Mouse (Mus musculus) kidney, postnatal 10 days (tissue): ENCODE data around the gene Zfhx3.

Source experiments
- DNase-seq: peaks from one replicate; pipeline ENCODE4 v3.0.0; 2021; ENCODE audit warnings: mixed read lengths

Zfhx3 gene

DNA sequence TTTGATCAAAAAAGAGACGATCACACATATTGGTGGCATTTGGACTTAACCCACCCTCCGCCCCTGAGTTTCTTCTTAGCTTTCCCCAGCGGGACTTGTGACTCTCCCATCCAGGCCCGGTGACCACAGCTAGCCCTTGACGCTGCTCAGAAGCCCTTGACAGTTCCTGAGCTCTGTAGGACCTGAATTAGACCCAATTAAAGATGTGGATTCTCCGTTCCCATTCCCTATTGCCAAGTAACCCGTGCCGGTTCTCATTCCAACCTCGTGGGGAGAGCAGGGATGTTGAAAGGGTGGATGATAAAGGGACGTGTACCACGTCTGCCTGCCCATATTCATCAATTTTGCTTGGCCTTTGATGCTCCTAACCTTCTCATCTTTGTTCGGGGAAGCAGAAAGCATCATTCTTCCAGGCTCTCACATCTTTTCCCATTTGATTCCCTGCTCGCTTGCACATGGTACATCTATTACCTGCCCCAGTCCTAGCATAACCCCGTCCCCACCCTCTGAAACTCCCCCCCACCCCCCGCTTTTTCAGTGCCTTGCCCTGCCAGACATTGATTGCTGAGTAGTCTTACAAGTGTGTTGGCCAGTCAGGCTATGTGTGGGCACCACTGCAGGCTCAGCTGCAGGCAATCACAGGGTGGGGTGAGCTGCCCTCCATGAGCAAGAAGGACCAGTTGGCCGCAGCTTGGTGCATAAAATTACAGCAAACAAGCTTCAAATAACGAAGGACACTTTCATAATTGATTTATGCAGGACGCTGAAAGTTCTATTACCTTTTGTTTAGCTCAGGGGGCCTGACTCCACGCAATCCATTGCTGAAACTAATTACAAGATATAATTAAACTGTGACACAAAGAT lies 525.0 kb downstream of the Zfhx3 start:
- DNase-seq, result no peak

GRCm38 (mm10) chr8:108470269-108470668 lies 527.8 kb downstream of the Zfhx3 start:
- DNase-seq, result no peak

- DNase-seq, result peak; percentile 28
Observed at GRCm38 (mm10) chr8:108474556-108474955, 532.1 kb downstream of the Zfhx3 start.

- no peak for DNase-seq
Observed at GRCm38 (mm10) chr8:108478131-108478530, 535.7 kb downstream of the Zfhx3 start.

GRCm38 (mm10) chr8:108480141-108480540 lies 537.7 kb downstream of the Zfhx3 start:
- DNase-seq, result no peak

DNA sequence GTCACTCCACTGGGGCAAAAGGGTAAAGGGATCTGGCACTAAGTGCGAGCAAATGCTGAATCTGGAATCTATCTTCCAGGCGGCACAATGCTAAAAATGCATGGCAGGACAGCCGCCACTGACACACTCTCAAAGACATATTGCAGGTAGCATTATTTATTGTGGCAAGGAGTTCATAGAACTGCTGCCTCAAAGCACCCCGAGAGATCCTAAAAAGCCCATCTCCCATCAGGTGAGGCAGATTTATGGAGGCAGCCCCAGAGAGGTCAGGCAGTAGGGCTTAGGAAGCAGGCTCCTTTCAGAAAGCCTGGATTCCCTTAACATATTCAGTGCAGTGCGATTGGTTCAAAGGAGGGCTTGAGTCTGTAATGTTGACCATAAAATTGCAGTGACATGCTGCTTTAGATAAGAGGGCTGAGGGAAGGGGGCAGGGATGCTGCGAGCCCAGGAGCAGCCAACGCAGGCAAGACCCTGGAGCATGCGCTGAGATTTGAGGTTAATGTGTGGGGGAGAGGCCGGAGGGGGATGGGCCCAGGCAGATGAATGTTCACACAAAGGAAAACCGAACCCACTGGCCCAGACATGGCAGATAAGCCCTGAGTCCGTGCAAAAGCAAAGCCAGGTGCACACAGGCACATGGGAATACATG lies 538.8 kb downstream of the Zfhx3 start:
- DNase-seq, result no peak

- no peak for DNase-seq
Observed at GRCm38 (mm10) chr8:108496101-108496500, 553.7 kb downstream of the Zfhx3 start.

- DNase-seq, result no peak
Observed at GRCm38 (mm10) chr8:108506779-108507178, 564.3 kb downstream of the Zfhx3 start.

DNA sequence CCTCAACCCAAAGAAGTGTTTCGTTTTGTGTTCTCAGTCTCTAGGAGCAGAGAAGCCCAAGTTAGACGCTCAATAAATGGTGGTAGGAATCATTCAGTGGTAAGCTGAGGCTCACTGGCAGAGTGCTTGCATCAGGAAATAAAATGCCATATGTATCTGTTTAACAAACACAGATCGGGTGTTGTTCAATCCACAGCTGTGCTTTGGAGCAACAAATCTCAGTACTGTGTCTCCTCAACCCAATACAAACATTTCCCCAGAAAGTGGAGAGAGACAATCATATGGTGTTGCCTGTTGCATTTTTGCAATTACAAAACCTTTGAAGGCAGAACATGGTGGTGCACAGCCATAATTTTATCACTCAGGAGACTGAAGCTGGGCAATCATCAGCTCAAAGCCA lies 565.3 kb downstream of the Zfhx3 start:
- DNase-seq, result no peak

DNA sequence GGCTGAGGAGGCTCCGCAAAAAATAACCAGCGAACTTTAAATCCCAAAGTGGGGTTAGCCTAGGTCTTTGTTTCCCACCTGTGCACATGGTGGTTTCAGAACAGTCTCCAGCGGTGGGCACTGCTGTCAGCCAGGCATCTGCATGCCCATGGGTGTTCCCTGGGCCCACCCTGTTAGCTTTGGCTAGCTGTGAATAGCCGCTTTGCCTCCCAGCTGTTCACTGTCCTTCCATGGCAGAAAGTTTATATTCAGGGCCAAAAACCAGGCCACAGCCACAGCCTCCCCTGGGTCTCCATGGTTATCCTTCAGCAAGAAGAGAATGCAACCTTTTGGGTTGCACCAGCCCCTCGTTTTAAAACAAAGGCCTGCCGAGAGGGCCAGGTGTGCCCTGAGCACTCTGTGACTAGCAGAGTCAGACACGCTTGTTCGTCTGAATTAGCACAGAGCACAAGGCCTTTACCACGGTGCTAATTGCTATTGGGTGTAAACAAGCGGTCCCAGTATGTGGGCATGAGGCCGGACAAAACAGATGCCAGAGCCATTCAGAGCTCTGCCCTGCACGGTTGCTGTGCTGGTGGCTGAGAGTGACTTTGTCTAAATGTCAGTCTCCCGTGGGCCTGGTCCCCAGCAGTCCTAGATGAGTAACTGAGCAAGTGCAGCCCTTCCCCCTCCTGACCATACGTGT lies 568.3 kb downstream of the Zfhx3 start:
- no peak for DNase-seq

DNA sequence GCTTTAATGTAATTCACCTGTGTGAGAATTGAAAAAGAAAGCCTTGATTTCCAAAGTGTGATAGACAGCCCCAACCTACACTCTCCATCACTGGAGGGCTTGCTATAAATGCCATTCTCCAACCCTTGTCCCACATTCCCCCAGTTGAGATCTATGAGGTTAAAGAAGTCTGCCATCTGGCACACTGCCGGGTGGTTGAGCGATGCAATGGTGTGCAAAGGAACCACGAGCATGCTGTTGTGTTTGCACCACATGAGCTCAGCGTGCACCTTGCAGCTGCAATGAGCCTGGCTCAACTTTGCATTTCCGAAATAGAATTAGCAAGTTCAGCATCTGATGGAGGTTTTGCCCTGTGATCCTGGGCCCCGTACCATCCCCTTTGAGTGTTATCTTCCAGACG lies 575.7 kb downstream of the Zfhx3 start:
- no peak for DNase-seq

DNA sequence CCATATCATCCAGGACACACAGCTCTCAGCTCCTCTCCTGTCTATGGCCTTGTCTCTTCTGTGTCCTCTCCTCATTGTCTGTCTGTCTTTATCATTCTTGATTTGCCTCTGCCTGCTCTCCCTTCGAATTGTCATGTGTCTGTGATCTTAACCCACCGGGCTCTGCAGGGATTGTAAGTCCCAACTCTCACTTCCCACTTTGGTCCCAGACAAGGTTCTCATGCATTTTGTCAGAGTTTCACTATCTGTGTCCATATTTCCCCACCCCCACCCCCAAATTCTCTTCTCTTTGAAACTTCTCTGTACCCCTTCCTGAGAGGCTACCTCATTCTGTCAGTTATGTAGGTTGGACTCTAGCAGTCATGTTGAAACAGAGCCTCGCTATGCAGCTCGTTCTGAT lies 579.6 kb downstream of the Zfhx3 start:
- no peak for DNase-seq

DNA sequence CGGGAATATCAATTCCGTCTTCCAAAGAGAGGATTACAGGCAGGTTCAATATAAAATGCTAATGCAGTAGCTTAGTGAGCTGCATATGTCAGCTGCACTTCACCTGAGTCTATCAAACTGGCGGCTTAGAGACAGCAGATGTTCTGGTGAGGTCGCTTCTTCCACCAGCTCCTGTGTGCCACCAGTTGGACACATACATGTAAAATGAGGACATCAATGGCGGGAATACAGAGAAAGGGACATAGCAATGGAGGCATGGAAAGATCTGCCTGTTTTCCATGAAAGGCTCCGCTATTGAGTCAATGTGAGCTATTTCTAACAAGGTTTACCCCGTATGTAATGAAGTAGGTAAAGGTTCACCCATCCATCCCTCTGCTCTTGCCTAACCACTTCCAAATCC lies 587.0 kb downstream of the Zfhx3 start:
- DNase-seq, result no peak

DNA sequence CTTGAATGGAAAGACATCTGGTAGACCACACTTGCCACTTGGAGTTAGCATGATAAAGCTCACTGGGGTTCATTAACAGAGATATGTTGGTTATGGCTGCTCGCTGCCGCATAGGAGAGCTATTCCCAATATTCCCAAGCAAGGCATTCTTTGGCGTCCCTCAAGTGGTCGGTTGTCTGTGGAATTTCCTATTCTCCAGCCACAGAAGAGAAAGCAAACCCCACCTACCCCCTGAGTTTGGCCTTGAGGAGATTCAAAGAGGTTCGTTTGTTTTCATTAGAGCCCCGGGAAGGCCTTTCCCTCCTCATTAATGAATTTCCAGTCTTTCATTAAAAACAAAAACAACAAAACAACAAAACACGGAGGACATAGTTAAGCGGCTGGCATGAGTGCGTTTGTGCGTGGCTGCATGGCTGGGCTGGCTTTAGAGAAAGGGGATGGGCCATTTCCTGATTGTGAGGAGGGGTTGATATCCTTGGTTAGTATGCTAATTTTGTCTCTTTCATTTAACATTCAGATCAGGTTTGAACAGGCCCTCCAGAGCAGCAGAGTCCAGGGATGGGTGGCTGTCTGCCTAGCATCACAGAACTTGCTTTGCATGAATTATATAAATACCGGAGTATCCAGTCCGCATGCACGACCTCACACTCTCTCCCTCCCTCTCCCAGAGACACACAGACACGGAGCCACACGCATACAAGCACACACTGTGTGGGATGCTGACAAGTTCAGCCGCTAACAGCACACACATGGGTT lies 592.9 kb downstream of the Zfhx3 start:
- DNase-seq, result no peak

- DNase-seq, result no peak
Observed at GRCm38 (mm10) chr8:108536186-108536585, 593.7 kb downstream of the Zfhx3 start.

DNA sequence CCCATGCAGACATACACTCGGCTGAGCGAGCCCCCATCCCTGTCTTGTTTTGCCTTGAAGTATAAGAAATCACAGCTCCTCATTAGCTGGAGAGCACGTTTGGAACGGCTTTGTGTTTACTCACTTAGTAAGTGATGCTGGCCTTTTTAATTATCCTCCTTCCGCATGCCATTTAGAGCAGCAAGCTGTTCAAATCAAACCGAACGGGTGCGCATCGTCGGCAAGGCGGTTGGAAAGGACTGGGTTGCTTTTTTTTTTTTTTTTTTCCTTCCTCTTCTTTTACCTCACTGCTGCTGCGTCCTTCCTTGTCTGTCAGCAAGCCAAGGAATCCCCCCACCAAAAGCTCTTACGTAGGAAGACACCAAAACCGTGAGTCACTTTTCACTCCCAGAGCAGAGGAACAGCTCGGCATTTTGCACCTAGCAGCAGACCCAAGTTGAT lies 594.5 kb downstream of the Zfhx3 start:
- no peak for DNase-seq

DNA sequence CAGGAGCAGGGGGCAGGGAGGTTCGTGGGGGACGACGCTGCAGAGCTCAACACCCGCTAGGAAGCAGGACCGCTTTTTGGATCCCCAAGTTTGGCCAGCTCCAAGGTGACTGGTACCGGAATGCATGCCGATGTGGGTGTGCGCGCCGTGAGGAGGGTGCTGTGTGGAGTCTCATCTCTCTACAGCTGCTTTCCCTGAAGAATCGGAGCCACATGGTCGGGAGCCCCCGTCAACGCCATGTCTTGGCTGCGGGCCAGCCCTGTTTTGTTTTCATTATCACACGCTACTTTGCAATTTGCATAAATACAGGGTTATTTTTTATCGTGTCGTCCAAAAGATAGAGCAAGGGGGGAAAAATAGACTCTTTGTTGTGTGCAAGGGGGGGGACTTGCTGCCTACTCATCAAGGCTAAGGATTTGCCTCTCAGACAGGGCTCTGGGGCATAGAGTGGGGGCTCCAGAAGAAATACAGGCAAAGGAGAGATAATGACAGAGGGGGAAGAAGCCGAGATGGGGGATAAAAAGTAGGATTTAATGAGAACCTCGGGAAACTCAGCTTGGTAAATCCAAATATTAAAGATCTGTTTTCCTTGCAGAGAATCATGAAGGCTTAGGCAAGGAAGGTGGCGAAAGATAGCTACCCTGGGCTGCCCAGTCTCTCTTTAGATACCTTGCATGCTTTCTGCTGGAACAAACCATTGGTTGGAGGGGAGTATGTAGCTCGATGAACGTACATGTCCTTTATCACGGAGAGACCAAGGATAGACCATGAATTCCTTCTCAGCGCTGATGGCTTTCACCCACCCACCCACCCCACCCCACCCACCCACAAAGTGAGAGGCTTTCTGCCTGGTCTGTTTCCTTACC lies 595.5 kb downstream of the Zfhx3 start:
- DNase-seq, result peak; percentile 14

DNA sequence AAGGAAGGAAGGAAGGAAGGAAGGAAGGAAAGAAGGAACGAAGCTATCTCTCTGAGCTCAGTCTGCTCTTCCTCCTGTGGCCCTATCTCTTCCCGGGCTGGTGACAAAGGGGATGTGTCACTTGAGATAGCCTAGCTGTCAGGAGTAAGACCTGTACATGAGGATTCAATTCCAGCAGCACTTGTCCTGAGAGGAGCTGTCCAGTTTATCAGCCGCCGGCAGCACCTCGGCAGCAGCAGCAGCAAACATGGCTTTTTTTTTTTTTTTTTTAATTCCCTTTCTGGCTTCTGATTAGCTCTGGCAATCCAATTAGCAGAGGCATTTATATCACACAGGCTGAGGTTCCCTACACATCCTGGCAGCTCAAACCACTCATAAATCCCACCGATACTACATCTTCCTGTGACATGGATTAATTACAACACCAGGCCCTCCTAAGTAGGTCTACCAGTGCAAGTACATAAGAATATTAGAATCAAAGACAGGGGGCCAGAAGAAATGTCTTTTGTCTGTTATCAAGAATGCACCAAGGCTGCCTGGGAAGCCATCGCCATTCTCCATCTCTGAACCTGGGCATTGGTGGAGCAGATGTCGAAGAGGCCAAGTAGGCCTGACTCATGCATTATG lies 596.6 kb downstream of the Zfhx3 start:
- DNase-seq, result no peak

- no peak for DNase-seq
Observed at GRCm38 (mm10) chr8:108552518-108552917, 610.1 kb downstream of the Zfhx3 start.

- no peak for DNase-seq
Observed at GRCm38 (mm10) chr8:108553808-108554577, 611.5 kb downstream of the Zfhx3 start.
